In genomic region chr9:96710241-96710946, GRCm38 (mm10) we compare ENCODE assay signal across 14 mouse cellular contexts.
"Had no signal": no experiment of that assay in that cellular context is flagged by ENCODE, and none has a peak within 500 bp of the region (broad histone marks: within the 10 kb centered on the region; RNA-seq: fewer than 3 reads in every experiment).

No protein-coding gene starts in this region.

- H3K27ac ChIP-seq: limb, embryonic 10.5 days; liver, embryonic 15.5 days; midbrain, embryonic 12.5 days; neural tube, embryonic 15.5 days had no signal

- ATAC-seq: intestine, postnatal 0 days; lung, postnatal 0 days; midbrain, embryonic 16.5 days had no signal

- H3K36me3 ChIP-seq: limb, embryonic 10.5 days; midbrain, embryonic 12.5 days; neural tube, embryonic 15.5 days had no signal

- H3K27me3 ChIP-seq: liver, embryonic 15.5 days; megakaryocyte, embryonic 14.5 days; midbrain, embryonic 12.5 days; neural tube, embryonic 15.5 days had no signal

- DNase-seq: kidney, adult 8-10 months; kidney, postnatal 25 days; right cerebral cortex, adult 18-20 months; right cerebral cortex, postnatal 25 days; thymus, postnatal 36 days had no signal

- H3K4me2 ChIP-seq: liver, embryonic 11.5 days; liver, embryonic 15.5 days; midbrain, embryonic 12.5 days; neural tube, embryonic 15.5 days had no signal

- H3K9ac ChIP-seq: liver, embryonic 15.5 days; midbrain, embryonic 12.5 days; neural tube, embryonic 15.5 days had no signal

- H3K4me3 ChIP-seq: limb, embryonic 10.5 days; liver, embryonic 15.5 days; midbrain, embryonic 12.5 days; neural tube, embryonic 15.5 days had no signal

- H3K9me3 ChIP-seq: limb, embryonic 10.5 days; liver, embryonic 15.5 days; megakaryocyte, embryonic 14.5 days; midbrain, embryonic 12.5 days; neural tube, embryonic 15.5 days had no signal
